Mouse (Mus musculus): Measurements from ENCODE around the gene Cela1.

DNA sequence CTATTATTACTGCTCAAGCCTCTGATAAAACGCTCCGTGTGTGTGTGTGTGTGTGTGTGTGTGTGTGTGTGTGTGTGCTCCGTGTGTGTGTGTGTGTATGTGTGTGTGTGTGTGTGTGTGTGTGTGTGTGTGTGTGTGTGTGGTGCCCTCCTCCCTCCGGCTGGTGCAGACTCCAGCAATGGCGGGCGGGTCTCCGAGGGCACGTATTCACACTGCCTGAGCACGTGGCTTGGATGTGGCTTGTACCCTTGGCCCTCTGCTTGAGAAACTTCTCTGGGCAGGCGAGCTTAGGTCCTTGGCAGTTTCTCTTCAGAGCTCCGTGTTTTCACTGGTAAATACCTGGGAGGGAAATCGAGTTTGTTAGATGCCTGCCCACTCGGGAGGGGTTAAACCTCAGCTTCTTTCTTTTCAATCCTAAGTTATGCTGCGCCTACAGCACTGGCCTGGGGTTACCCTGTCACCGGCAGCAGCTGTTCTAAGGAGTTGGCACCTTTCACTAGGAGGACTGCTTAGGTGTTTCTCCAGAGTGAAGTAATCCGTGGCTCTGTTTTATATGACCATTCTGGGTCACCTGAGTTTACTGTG lies 46.4 kb downstream of the Cela1 start:
- no peak for TF ChIP-seq POLR2A (IDR thresholded peaks at IDR 0.05; ENCODE audit: low read depth, low read length)
- TF ChIP-seq CTCF (IDR thresholded peaks at IDR 0.05; ENCODE audit: extremely low read depth, insufficient read depth, insufficient read length, insufficient replicate concordance): no peak

All from spleen, adult 2 months (tissue).